Mouse (Mus musculus) embryonic facial prominence, embryonic 10.5 days (tissue): ENCODE results near the gene Abcc1. TPM values are rescaled to one million over a fixed set of nuclear protein-coding genes. Genes with fewer than 3 reads are reported as not detected.

ENCODE experiments used
- DNase-seq: peaks from one replicate; pipeline ENCODE4 v3.0.0-alpha.2; 2017; ENCODE audit warnings: low spot score
- H3K27ac ChIP-seq: fragments of 300-500 bp; sonication (generic); replicated peaks from 2 replicates; pipeline ENCODE4 v1.5.1; 2016; ENCODE audit warnings: mild to moderate bottlenecking
- H3K27me3 ChIP-seq: fragments of 300-500 bp; sonication (generic); replicated peaks from 2 replicates; pipeline ENCODE4 v1.6.1; 2016; ENCODE audit warnings: low read depth, mild to moderate bottlenecking; ENCODE audit not compliant: poor library complexity, severe bottlenecking
- H3K36me3 ChIP-seq: fragments of 300-500 bp; sonication (generic); replicated peaks from 2 replicates; pipeline ENCODE4 v1.6.1; 2016; ENCODE audit warnings: mild to moderate bottlenecking, moderate library complexity
- H3K4me1 ChIP-seq: fragments of 300-500 bp; sonication (generic); 2 replicates; pipeline ENCODE4 v1.6.1; 2016
- H3K4me3 ChIP-seq: fragments of 300-500 bp; sonication (generic); 2 replicates; pipeline ENCODE4 v1.5.1; 2016; ENCODE audit warnings: mild to moderate bottlenecking, moderate library complexity
- H3K9me3 ChIP-seq: fragments of 300-500 bp; sonication (generic); 2 replicates; pipeline ENCODE4 v1.6.1; 2016; ENCODE audit warnings: mild to moderate bottlenecking
- WGBS: fragments of 180-500 bp; shearing (Covaris S2); methylation state at CpG from one replicate; pipeline ENCODE4 v1.1.7; 2016; 5-methylcytosine and 5-hydroxymethylcytosine counted together
- polyA plus RNA-seq: library from polyadenylated mRNA; unstranded; fragments of >200 nt; fragmentation: Nextera tagmentation; extraction: Ambion mirVana; gene quantifications from 2 replicates; pipeline ENCODE4 v1.2.1, GENCODE M21; 2016

Abcc1 gene
- polyA plus RNA-seq, 1 experiment from 2014 or later: 12.1 TPM

- H3K27me3 ChIP-seq: no peaks in the 10 kb centered on the region
- H3K4me1 ChIP-seq: peaks cover 21% of the 10 kb centered on the region
- no peaks in the 10 kb centered on the region for H3K36me3 ChIP-seq
- DNase-seq: peak; percentile 33
- 3% methylated on average over 7 of the region's 7 CpGs for WGBS
- no peaks in the 10 kb centered on the region for H3K9me3 ChIP-seq
- peak overlapping the region; percentile 93 for H3K4me3 ChIP-seq
- H3K27ac ChIP-seq: peak overlapping the region; percentile 92
These were observed 427 bp upstream of the Abcc1 start for GRCm38 (mm10) chr16:14360931-14361330.

- H3K36me3 ChIP-seq: no peaks in the 10 kb centered on the region
- WGBS: 31% methylated on average over 7 of the region's 7 CpGs
- peak; percentile 16 for DNase-seq
- peaks cover 20% of the 10 kb centered on the region for H3K4me1 ChIP-seq
- H3K9me3 ChIP-seq: no peaks in the 10 kb centered on the region
- peak overlapping the region; percentile 92 for H3K27ac ChIP-seq
- H3K4me3 ChIP-seq: peak overlapping the region; percentile 93
- no peaks in the 10 kb centered on the region for H3K27me3 ChIP-seq
These were observed 902 bp downstream of the Abcc1 start for GRCm38 (mm10) chr16:14362099-14362820.

GRCm38 (mm10) chr16:14363496-14363895, 2.1 kb downstream of the Abcc1 start:
- no peak for DNase-seq
- H3K36me3 ChIP-seq: no peaks in the 10 kb centered on the region
- no peak overlapping the region for H3K4me3 ChIP-seq
- no peaks in the 10 kb centered on the region for H3K27me3 ChIP-seq
- 97% methylated on average over 3 of the region's 3 CpGs for WGBS
- no peaks in the 10 kb centered on the region for H3K9me3 ChIP-seq
- peaks cover 18% of the 10 kb centered on the region for H3K4me1 ChIP-seq
- H3K27ac ChIP-seq: no peak overlapping the region

- no peaks in the 10 kb centered on the region for H3K27me3 ChIP-seq
- 92% methylated on average over 6 of the region's 6 CpGs for WGBS
These were observed 2.7 kb downstream of the Abcc1 start for GRCm38 (mm10) chr16:14364066-14364465.

GRCm38 (mm10) chr16:14365457-14365856, 4.1 kb downstream of the Abcc1 start:
- H3K27me3 ChIP-seq: no peaks in the 10 kb centered on the region
- peaks cover 18% of the 10 kb centered on the region for H3K4me1 ChIP-seq
- H3K4me3 ChIP-seq: no peak overlapping the region
- DNase-seq: no peak
- no peak overlapping the region for H3K27ac ChIP-seq
- WGBS: 82% methylated on average over 4 of the region's 4 CpGs
- 0 out of 2 replicates have a peak, but pooled peaks cover 3% of the 10 kb centered on the region for H3K36me3 ChIP-seq
- H3K9me3 ChIP-seq: no peaks in the 10 kb centered on the region

More at GRCm38 (mm10) chr16:14364066-14364465, 2.7 kb downstream of the Abcc1 start:
- Histone ChIP-seq H3K9me3 (no peaks in the 10 kb centered on the region), H3K27ac (no peak overlapping the region), H3K4me1 (peaks cover 18% of the 10 kb centered on the region), H3K4me3 (no peak overlapping the region), H3K36me3 (0 out of 2 replicates have a peak, but pooled peaks cover 3% of the 10 kb centered on the region)
- no peak for DNase-seq

- no peaks in the 10 kb centered on the region for H3K27me3 ChIP-seq
- H3K4me1 ChIP-seq: peaks cover 16% of the 10 kb centered on the region
- H3K9me3 ChIP-seq: no peaks in the 10 kb centered on the region
- no peak overlapping the region for H3K4me3 ChIP-seq
- no peak overlapping the region for H3K27ac ChIP-seq
- H3K36me3 ChIP-seq: 0 out of 2 replicates have a peak, but pooled peaks cover 3% of the 10 kb centered on the region
- WGBS: 95% methylated on average over 1 of the region's 1 CpGs
- DNase-seq: no peak
These were observed 4.7 kb downstream of the Abcc1 start for GRCm38 (mm10) chr16:14366017-14366416.

GRCm38 (mm10) chr16:14371367-14371766, 10.0 kb downstream of the Abcc1 start:
- 0 out of 2 replicates have a peak, but pooled peaks cover 2% of the 10 kb centered on the region for H3K4me1 ChIP-seq
- H3K4me3 ChIP-seq: no peak overlapping the region
- no peaks in the 10 kb centered on the region for H3K27me3 ChIP-seq
- H3K36me3 ChIP-seq: 0 out of 2 replicates have a peak, but pooled peaks cover 3% of the 10 kb centered on the region
- WGBS: 87% methylated on average over 1 of the region's 1 CpGs
- DNase-seq: no peak
- no peak overlapping the region for H3K27ac ChIP-seq
- no peaks in the 10 kb centered on the region for H3K9me3 ChIP-seq

- H3K27ac ChIP-seq: no peak overlapping the region
- H3K27me3 ChIP-seq: no peaks in the 10 kb centered on the region
- H3K4me1 ChIP-seq: 0 out of 2 replicates have a peak, but pooled peaks cover 2% of the 10 kb centered on the region
- H3K4me3 ChIP-seq: no peak overlapping the region
- H3K9me3 ChIP-seq: no peaks in the 10 kb centered on the region
- H3K36me3 ChIP-seq: 0 out of 2 replicates have a peak, but pooled peaks cover 3% of the 10 kb centered on the region
- DNase-seq: no peak
- WGBS: 95% methylated on average over 1 of the region's 1 CpGs
These were observed 11.0 kb downstream of the Abcc1 start for GRCm38 (mm10) chr16:14372382-14372781.

- no peaks in the 10 kb centered on the region for H3K9me3 ChIP-seq
- H3K4me3 ChIP-seq: no peak overlapping the region
- H3K27ac ChIP-seq: no peak overlapping the region
- DNase-seq: no peak
- WGBS: 82% methylated on average over 4 of the region's 4 CpGs
- 0 out of 2 replicates have a peak, but pooled peaks cover 3% of the 10 kb centered on the region for H3K36me3 ChIP-seq
- 0 out of 2 replicates have a peak, but pooled peaks cover 2% of the 10 kb centered on the region for H3K4me1 ChIP-seq
- no peaks in the 10 kb centered on the region for H3K27me3 ChIP-seq
These were observed 11.5 kb downstream of the Abcc1 start for GRCm38 (mm10) chr16:14372817-14373301.

- no peak for DNase-seq
- no peak overlapping the region for H3K4me3 ChIP-seq
- 92% methylated on average over 1 of the region's 1 CpGs for WGBS
- no peaks in the 10 kb centered on the region for H3K9me3 ChIP-seq
- H3K4me1 ChIP-seq: 0 out of 2 replicates have a peak, but pooled peaks cover 2% of the 10 kb centered on the region
- no peaks in the 10 kb centered on the region for H3K36me3 ChIP-seq
- H3K27ac ChIP-seq: no peak overlapping the region
- no peaks in the 10 kb centered on the region for H3K27me3 ChIP-seq
These were observed 14.6 kb downstream of the Abcc1 start for GRCm38 (mm10) chr16:14375942-14376341.

- Histone ChIP-seq H3K9me3 (no peaks in the 10 kb centered on the region), H3K4me3 (no peak overlapping the region), H3K27me3 (no peaks in the 10 kb centered on the region), H3K4me1 (0 out of 2 replicates have a peak, but pooled peaks cover 2% of the 10 kb centered on the region), H3K27ac (no peak overlapping the region), H3K36me3 (no peaks in the 10 kb centered on the region)
- no peak for DNase-seq
- WGBS: 81% methylated on average over 2 of the region's 2 CpGs
These were observed 15.0 kb downstream of the Abcc1 start for GRCm38 (mm10) chr16:14376352-14376751.

- no peak overlapping the region for H3K4me3 ChIP-seq
- no peaks in the 10 kb centered on the region for H3K36me3 ChIP-seq
- 0 out of 2 replicates have a peak, but pooled peaks cover 2% of the 10 kb centered on the region for H3K4me1 ChIP-seq
- no peak for DNase-seq
- H3K9me3 ChIP-seq: no peaks in the 10 kb centered on the region
- no peaks in the 10 kb centered on the region for H3K27me3 ChIP-seq
- WGBS: 92% methylated on average over 2 of the region's 2 CpGs
- no peak overlapping the region for H3K27ac ChIP-seq
These were observed 16.0 kb downstream of the Abcc1 start for GRCm38 (mm10) chr16:14377321-14377720.

- no peak for DNase-seq
These were observed 17.3 kb downstream of the Abcc1 start for GRCm38 (mm10) chr16:14378654-14379053.

More at GRCm38 (mm10) chr16:14378654-14379053, 17.3 kb downstream of the Abcc1 start:
- H3K36me3 ChIP-seq: no peaks in the 10 kb centered on the region
- WGBS: 78% methylated on average over 5 of the region's 5 CpGs
- H3K27me3 ChIP-seq: no peaks in the 10 kb centered on the region
- no peaks in the 10 kb centered on the region for H3K4me1 ChIP-seq
- H3K4me3 ChIP-seq: no peak overlapping the region
- H3K27ac ChIP-seq: no peak overlapping the region
- H3K9me3 ChIP-seq: no peaks in the 10 kb centered on the region
